Mouse (Mus musculus) stomach, postnatal 0 days (tissue): ENCODE measurements around the gene Abraxas2.

ENCODE experiments used
- CTCF ChIP-seq: IDR thresholded peaks from 2 replicates; pipeline ENCODE4 v1.5.1; 2016; ENCODE audit warnings: antibody characterized with exemption, low read depth, mild to moderate bottlenecking, moderate library complexity
- EP300 ChIP-seq: optimal IDR thresholded peaks from 2 replicates; pipeline ENCODE3; 2016; ENCODE audit warnings: antibody characterized with exemption

DNA sequence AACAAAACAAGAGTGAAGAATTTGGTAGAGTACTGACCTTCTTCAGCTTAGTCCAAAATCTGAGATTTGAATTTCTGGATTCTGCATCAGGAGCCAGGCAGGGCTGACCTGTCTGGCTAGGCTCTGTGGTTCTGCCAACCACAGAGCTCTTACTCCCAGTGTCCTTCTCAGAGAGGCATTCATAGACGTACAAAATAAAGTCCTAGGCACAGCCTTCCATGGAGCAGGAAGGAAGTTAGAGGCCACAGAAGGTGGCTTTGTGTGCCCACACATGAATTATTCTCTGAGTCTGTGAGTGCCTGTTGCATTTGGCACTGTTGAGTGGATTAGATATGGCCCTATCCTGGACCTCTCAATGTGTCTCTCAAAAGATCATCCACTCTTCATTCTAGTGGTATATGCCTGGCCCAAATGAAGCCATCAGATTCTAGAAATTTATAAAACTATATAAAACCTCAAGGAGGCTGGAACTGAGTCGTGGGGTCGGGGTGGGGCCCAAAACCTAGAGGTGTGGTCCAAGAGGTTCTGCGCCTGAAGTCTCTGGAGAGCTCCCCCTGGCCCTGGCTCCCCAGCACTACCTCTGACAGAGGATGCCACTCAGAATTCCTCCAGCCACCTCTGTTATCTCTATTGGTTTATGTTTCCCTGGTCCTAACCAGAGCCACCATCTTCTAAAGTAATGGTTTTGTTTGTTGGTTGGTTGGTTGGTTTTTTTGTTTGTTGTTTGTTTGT is 29.7 kb downstream of the Abraxas2 start:
- no peak for TF ChIP-seq CTCF
- no peak for TF ChIP-seq EP300
